Comparison of ENCODE assay signal across 8 mouse cellular contexts in the genomic region with DNA sequence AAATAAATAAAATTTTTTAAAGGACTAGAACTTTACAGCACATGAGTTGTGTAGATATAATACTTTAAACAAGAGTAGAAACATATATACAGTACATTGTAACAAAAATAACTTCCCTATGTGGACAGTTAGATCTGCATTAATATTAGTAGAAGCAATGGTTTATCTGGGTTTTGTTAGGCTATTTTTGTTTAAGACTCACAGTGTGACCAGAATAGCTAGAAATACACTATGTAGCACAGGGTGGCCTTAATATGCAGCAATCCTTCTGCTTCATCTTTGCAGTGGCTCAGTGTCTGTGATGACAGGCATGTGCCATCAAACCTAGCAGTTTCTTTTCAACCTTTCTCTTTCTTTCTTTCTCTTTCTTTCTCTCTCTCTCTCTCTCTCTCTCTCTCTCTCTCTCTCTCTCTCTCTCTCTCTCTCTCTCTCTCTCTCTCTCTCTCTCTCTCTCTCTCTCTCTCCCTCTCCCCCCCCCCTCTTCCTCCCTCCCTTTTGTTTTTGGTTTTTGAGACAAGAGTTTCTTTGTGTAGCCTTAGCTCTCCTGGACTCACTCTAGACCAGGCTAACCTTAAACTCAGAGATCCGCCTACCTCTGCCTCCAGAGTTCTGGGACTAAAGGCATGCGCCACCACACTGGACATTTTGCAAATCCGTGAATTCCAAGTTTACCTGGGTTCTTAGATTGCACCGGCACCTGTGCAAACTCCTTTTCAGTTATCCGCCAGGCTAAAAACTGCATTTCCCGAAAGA. TPM values are rescaled to one million over a fixed set of nuclear protein-coding genes. Genes with fewer than 3 reads are reported as not detected.
DNase-seq lines count a peak whose midpoint lies in the region; ATAC-seq and TF ChIP-seq lines count a peak whose summit lies in the region.

No protein-coding gene starts in this region.

- TF ChIP-seq CTCF in thymus, adult 2 months (IDR thresholded peaks at IDR 0.05; ENCODE audit: borderline replicate concordance, control insufficient read depth, extremely low read depth, insufficient read depth, low read length, poor library complexity): no peak
- TF ChIP-seq CTCF in stomach, postnatal 0 days (IDR thresholded peaks at IDR 0.05; ENCODE audit: low read depth): no peak

- no peak for TF ChIP-seq POLR2A in thymus, adult 2 months (IDR thresholded peaks at IDR 0.05; ENCODE audit: control insufficient read depth, extremely low read depth, insufficient read depth, low read length, poor library complexity)
- TF ChIP-seq POLR2A in limb, embryonic 14.5 days (IDR thresholded peaks at IDR 0.05; ENCODE audit: borderline replicate concordance, extremely low read depth, insufficient read depth, insufficient read length): no peak

- H3K9ac ChIP-seq in limb, embryonic 14.5 days (ENCODE audit: low read depth, low read length, severe bottlenecking): peak overlapping the region; percentile 86
- H3K9ac ChIP-seq in stomach, postnatal 0 days (ENCODE audit: low read length): peak overlapping the region; percentile 85; the same call in 1 of the 2 replicates

- no peak for TF ChIP-seq EP300 in stomach, postnatal 0 days (optimal IDR thresholded peaks at IDR 0.05)

- no peaks in the 10 kb centered on the region for H3K27me3 ChIP-seq in thymus, adult 2 months (ENCODE audit: control insufficient read depth, insufficient read depth, low read length)
- H3K27me3 ChIP-seq in limb, embryonic 14.5 days (ENCODE audit: control insufficient read depth, insufficient read depth, low read length): no peaks in the 10 kb centered on the region
- no peaks in the 10 kb centered on the region for H3K27me3 ChIP-seq in stomach, postnatal 0 days (ENCODE audit: control insufficient read depth, insufficient read depth, low read length)

- H3K4me1 ChIP-seq in thymus, adult 2 months (replicated peaks; ENCODE audit: control insufficient read depth, insufficient read depth, low read length): peaks cover 6% of the 10 kb centered on the region
- peaks cover 9% of the 10 kb centered on the region for H3K4me1 ChIP-seq in limb, embryonic 14.5 days (ENCODE audit: control insufficient read depth, insufficient read depth, low read length)
- 0 out of 2 replicates have a peak, but pooled peaks cover 5% of the 10 kb centered on the region for H3K4me1 ChIP-seq in stomach, postnatal 0 days (replicated peaks; ENCODE audit: control insufficient read depth, insufficient read depth)

- peak overlapping the region; percentile 54; the same call in 1 of the 2 replicates for H3K27ac ChIP-seq in thymus, adult 2 months (ENCODE audit: control insufficient read depth, insufficient read depth, low read length)
- no peak overlapping the region; the same call in 1 of the 2 replicates for H3K27ac ChIP-seq in limb, embryonic 14.5 days (replicated peaks; ENCODE audit: low read depth, low read length)
- H3K27ac ChIP-seq in stomach, postnatal 0 days (replicated peaks): no peak overlapping the region; the same call in 1 of the 2 replicates

- no peak for DNase-seq in frontal cortex, postnatal 10 days (ENCODE audit: low spot score in 2 of 2)
- no peak for DNase-seq in thymus, adult 2 months
- no peak for DNase-seq in thymus, postnatal 4 days
- DNase-seq in limb, embryonic 14.5 days (ENCODE audit: low spot score): no peak
- no peak for DNase-seq in stomach, postnatal 0 days (ENCODE audit: low spot score)
- no peak for DNase-seq in gastrocnemius, adult 18-20 months (ENCODE audit: low spot score)
- no peak for DNase-seq in layer of hippocampus, adult 18-20 months (ENCODE audit: low spot score in 2 of 2)

- H3K4me3 ChIP-seq in thymus, adult 2 months (ENCODE audit: control insufficient read depth, insufficient read depth, low read length): peak overlapping the region; percentile 60
- peak overlapping the region; percentile 87 for H3K4me3 ChIP-seq in limb, embryonic 14.5 days (replicated peaks; ENCODE audit: low read length)
- H3K4me3 ChIP-seq in stomach, postnatal 0 days (ENCODE audit: low read depth, low read length): peak overlapping the region; percentile 83

- H3K36me3 ChIP-seq in thymus, adult 2 months (ENCODE audit: control insufficient read depth, insufficient read depth, low read length): peaks cover 25% of the 10 kb centered on the region
- peaks cover 34% of the 10 kb centered on the region for H3K36me3 ChIP-seq in limb, embryonic 14.5 days (ENCODE audit: control insufficient read depth, insufficient read depth, low read length)
- peaks cover 17% of the 10 kb centered on the region for H3K36me3 ChIP-seq in stomach, postnatal 0 days (ENCODE audit: control insufficient read depth, insufficient read depth, low read length)

- no peaks in the 10 kb centered on the region for H3K9me3 ChIP-seq in limb, embryonic 14.5 days (ENCODE audit: control insufficient read depth, low read length)
- H3K9me3 ChIP-seq in stomach, postnatal 0 days (ENCODE audit: control insufficient read depth, low read length): no peaks in the 10 kb centered on the region

- WGBS in thymus, adult 2 months: 0% methylated on average over 6 of the region's 6 CpGs
- 0% methylated on average over 6 of the region's 6 CpGs for WGBS in limb, embryonic 14.5 days
- 2% methylated on average over 6 of the region's 6 CpGs for WGBS in stomach, postnatal 0 days

- ATAC-seq in frontal cortex, adult (ENCODE audit: low TSS enrichment): peak; percentile 8; the same call in 1 of the 2 replicates
- ATAC-seq in limb, embryonic 14.5 days (ENCODE audit: low FRiP score, low read depth): peak; percentile 28
- no peak; the same call in 1 of the 2 replicates for ATAC-seq in stomach, postnatal 0 days (ENCODE audit: low FRiP score, low TSS enrichment)

- H3K4me2 ChIP-seq in limb, embryonic 14.5 days (replicated peaks; ENCODE audit: low read depth, low read length, severe bottlenecking): peak overlapping the region; percentile 49
- H3K4me2 ChIP-seq in stomach, postnatal 0 days (replicated peaks; ENCODE audit: low read depth): peak overlapping the region; percentile 81

RNA-seq across cellular contexts. Expression of gene Psmc3, which starts 0.5 kb away (rescaled TPM):
- polyA plus RNA-seq in thymus, adult 2 months (2012; rRNA removed): 103 and 114 TPM in 2 replicates
- polyA plus RNA-seq in limb, embryonic 14.5 days (2012; rRNA removed): 158 and 203 TPM in 2 replicates
- polyA plus RNA-seq in limb, embryonic 14.5 days (2014; fragmentation: Nextera tagmentation; extraction: Ambion mirVana): 287 and 305 TPM in 2 replicates
- polyA plus RNA-seq in stomach, postnatal 0 days (2015; fragmentation: Nextera tagmentation; extraction: Ambion mirVana): 203 and 211 TPM in 2 replicates
- total RNA-seq in gastrocnemius, adult 18-20 months (2021): 100 to 1,000 TPM; 249 to 273 TPM
- total RNA-seq in layer of hippocampus, adult 18-20 months (2021): 100 to 1,000 TPM; 199 to 219 TPM

RNA-seq across cellular contexts. Expression of gene Slc39a13, which starts 16.9 kb away (rescaled TPM):
- 45.8 and 59.0 TPM in 2 replicates for polyA plus RNA-seq in thymus, adult 2 months (2012; rRNA removed)
- 143 and 172 TPM in 2 replicates for polyA plus RNA-seq in limb, embryonic 14.5 days (2012; rRNA removed)
- polyA plus RNA-seq in limb, embryonic 14.5 days (2014; fragmentation: Nextera tagmentation; extraction: Ambion mirVana): 63.3 and 74.3 TPM in 2 replicates
- 19.1 and 19.4 TPM in 2 replicates for polyA plus RNA-seq in stomach, postnatal 0 days (2015; fragmentation: Nextera tagmentation; extraction: Ambion mirVana)
- total RNA-seq in gastrocnemius, adult 18-20 months (2021): 10 to 100 TPM; 16.9 to 19.9 TPM
- total RNA-seq in layer of hippocampus, adult 18-20 months (2021): 10 to 100 TPM; 26.2 to 32.7 TPM

RNA-seq across cellular contexts. Expression of gene Rapsn, which starts 17.9 kb away (rescaled TPM):
- 9.0 and 10.1 TPM in 2 replicates for polyA plus RNA-seq in thymus, adult 2 months (2012; rRNA removed)
- 24.9 and 28.1 TPM in 2 replicates for polyA plus RNA-seq in limb, embryonic 14.5 days (2012; rRNA removed)
- polyA plus RNA-seq in limb, embryonic 14.5 days (2014; fragmentation: Nextera tagmentation; extraction: Ambion mirVana): 18.5 and 26.5 TPM in 2 replicates
- polyA plus RNA-seq in stomach, postnatal 0 days (2015; fragmentation: Nextera tagmentation; extraction: Ambion mirVana): 1.3 and 1.8 TPM in 2 replicates
- total RNA-seq in gastrocnemius, adult 18-20 months (2021): 10 to 100 TPM; 27.4 to 28.9 TPM
- total RNA-seq in layer of hippocampus, adult 18-20 months (2021): under 1 TPM; 0.23 to 0.57 TPM

RNA-seq across cellular contexts. Expression of gene Spi1, which starts 28.8 kb away (rescaled TPM):
- polyA plus RNA-seq in thymus, adult 2 months (2012; rRNA removed): 53.6 and 55.7 TPM in 2 replicates
- 13.7 and 14.1 TPM in 2 replicates for polyA plus RNA-seq in limb, embryonic 14.5 days (2012; rRNA removed)
- 10.6 and 10.7 TPM in 2 replicates for polyA plus RNA-seq in limb, embryonic 14.5 days (2014; fragmentation: Nextera tagmentation; extraction: Ambion mirVana)
- polyA plus RNA-seq in stomach, postnatal 0 days (2015; fragmentation: Nextera tagmentation; extraction: Ambion mirVana): 6.4 and 7.0 TPM in 2 replicates
- total RNA-seq in gastrocnemius, adult 18-20 months (2021): 1 to 10 TPM in 1 of 2 experiments, under 1 TPM in 1; 0.43 to 1.1 TPM
- total RNA-seq in layer of hippocampus, adult 18-20 months (2021): 1 to 10 TPM; 2.8 to 4.0 TPM
